Mouse (Mus musculus) ES-E14 (cell line): ENCODE results near the gene Litaf.

ENCODE experiments used
- HCFC1 ChIP-seq: IDR thresholded peaks from 2 replicates; pipeline ENCODE4 v1.6.1; 2012; ENCODE audit warnings: low read length, inconsistent platforms, borderline replicate concordance; ENCODE audit not compliant: insufficient read depth
- ZC3H11A ChIP-seq: IDR thresholded peaks from 2 replicates; pipeline ENCODE4 v1.6.1; 2012; ENCODE audit warnings: low read depth, mild to moderate bottlenecking, inconsistent platforms, low read length, borderline replicate concordance

DNA sequence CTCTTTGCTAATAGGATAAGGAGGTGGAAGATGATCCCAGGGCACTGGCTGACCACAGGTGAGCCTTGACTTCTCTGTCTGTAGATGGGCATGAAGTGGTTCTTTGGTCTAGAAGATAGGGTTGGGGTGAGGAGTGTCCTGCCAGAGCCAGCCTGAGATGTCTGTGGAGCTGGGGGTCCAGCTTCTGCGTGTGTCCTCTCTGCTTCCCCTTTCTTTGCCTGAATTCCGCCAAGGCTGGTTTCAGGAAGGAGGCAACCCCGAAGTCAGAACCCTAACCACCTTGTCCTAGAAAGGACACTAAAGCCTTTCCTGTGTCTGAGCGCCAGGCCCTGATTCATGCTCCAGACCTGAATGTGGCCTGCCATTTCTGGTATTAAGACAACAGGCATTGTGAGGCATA is 54.0 kb downstream of the Litaf start:
- TF ChIP-seq ZC3H11A (no peak), HCFC1 (no peak)
